Mouse (Mus musculus): ENCODE results near the gene Dnah6.

- TF ChIP-seq POLR2A (IDR thresholded peaks at IDR 0.05; ENCODE audit: borderline replicate concordance, insufficient read depth, low read length), result no peak
- no peak for TF ChIP-seq CTCF (IDR thresholded peaks at IDR 0.05; ENCODE audit: borderline replicate concordance, insufficient read depth, low read depth, low read length)
Observed at GRCm38 (mm10) chr6:73127594-73127993, 93.9 kb downstream of the Dnah6 start.

Measured in cerebellum, adult 2 months (tissue).